Mouse (Mus musculus): ENCODE measurements at regions not wholly inside any gene's neighbourhood (a gene's known extent, or its start where the extent isn't known, plus 50 kb on each side); places are given as distances from the start of the nearest gene placed in this dataset.
A peak's percentile ranks its signal among the peaks of the same experiment; 100 is the strongest.
"Not testable (repeated sequence)": the region's sequence is repeated elsewhere in the genome, so short reads cannot be mapped to it uniquely, and the experiment has no call there.

- 29% methylated on average over 1 of the region's 1 CpGs for WGBS
- H3K4me2 ChIP-seq (ENCODE audit: low read depth, low read length) = no peak overlapping the region
- no peaks in the 10 kb centered on the region for H3K4me1 ChIP-seq (ENCODE audit: control insufficient read depth, insufficient read depth, low read length)
- H3K36me3 ChIP-seq (ENCODE audit: control insufficient read depth, insufficient read depth, low read length) = no peaks in the 10 kb centered on the region
- H3K4me3 ChIP-seq (ENCODE audit: low read depth, low read length) = no peak overlapping the region
- no peak overlapping the region for H3K9ac ChIP-seq (ENCODE audit: low read depth, low read length)
- H3K27me3 ChIP-seq (replicated peaks; ENCODE audit: control insufficient read depth, insufficient read depth, low read length) = no peaks in the 10 kb centered on the region
- no peaks in the 10 kb centered on the region for H3K9me3 ChIP-seq (ENCODE audit: control insufficient read depth, low read length)
- no peak for ATAC-seq (ENCODE audit: low read depth)
- no peak overlapping the region for H3K27ac ChIP-seq (replicated peaks; ENCODE audit: low read depth, low read length)
- DNase-seq (ENCODE audit: low spot score) = no peak
Observed at GRCm38 (mm10) chr8:51409123-51409522, 2102.4 kb upstream of the Aga start.

- DNase-seq (ENCODE audit: low spot score) = peak; percentile 19
- Histone ChIP-seq H3K9ac (ENCODE audit: low read depth, low read length) (no peak overlapping the region), H3K9me3 (ENCODE audit: control insufficient read depth, low read length) (no peaks in the 10 kb centered on the region), H3K27me3 (replicated peaks; ENCODE audit: control insufficient read depth, insufficient read depth, low read length) (no peaks in the 10 kb centered on the region), H3K4me3 (ENCODE audit: low read depth, low read length) (no peak overlapping the region), H3K4me2 (ENCODE audit: low read depth, low read length) (no peak overlapping the region), H3K36me3 (ENCODE audit: control insufficient read depth, insufficient read depth, low read length) (no peaks in the 10 kb centered on the region), H3K27ac (replicated peaks; ENCODE audit: low read depth, low read length) (no peak overlapping the region), H3K4me1 (ENCODE audit: control insufficient read depth, insufficient read depth, low read length) (no peaks in the 10 kb centered on the region)
- peak; percentile 53; the same call in 1 of the 2 replicates for ATAC-seq (ENCODE audit: low read depth)
- 64% methylated on average over 1 of the region's 1 CpGs for WGBS
Observed at GRCm38 (mm10) chr8:51428443-51428842, 2083.1 kb upstream of the Aga start.

GRCm38 (mm10) chr8:51428851-51429250 lies 2082.7 kb upstream of the Aga start:
- Histone ChIP-seq H3K36me3 (ENCODE audit: control insufficient read depth, insufficient read depth, low read length) (no peaks in the 10 kb centered on the region), H3K9me3 (ENCODE audit: control insufficient read depth, low read length) (no peaks in the 10 kb centered on the region), H3K27me3 (replicated peaks; ENCODE audit: control insufficient read depth, insufficient read depth, low read length) (no peaks in the 10 kb centered on the region), H3K4me2 (ENCODE audit: low read depth, low read length) (no peak overlapping the region), H3K4me3 (ENCODE audit: low read depth, low read length) (no peak overlapping the region), H3K9ac (ENCODE audit: low read depth, low read length) (no peak overlapping the region), H3K27ac (replicated peaks; ENCODE audit: low read depth, low read length) (no peak overlapping the region), H3K4me1 (ENCODE audit: control insufficient read depth, insufficient read depth, low read length) (no peaks in the 10 kb centered on the region)
- DNase-seq (ENCODE audit: low spot score) (no peak), ATAC-seq (ENCODE audit: low read depth) (no peak; the same call in 1 of the 2 replicates)
- WGBS = 72% methylated on average over 3 of the region's 3 CpGs

- Histone ChIP-seq H3K9me3 (ENCODE audit: control insufficient read depth, low read length) (no peaks in the 10 kb centered on the region), H3K4me3 (ENCODE audit: low read depth, low read length) (no peak overlapping the region), H3K9ac (ENCODE audit: low read depth, low read length) (no peak overlapping the region), H3K4me1 (ENCODE audit: control insufficient read depth, insufficient read depth, low read length) (no peaks in the 10 kb centered on the region), H3K4me2 (ENCODE audit: low read depth, low read length) (no peak overlapping the region), H3K36me3 (ENCODE audit: control insufficient read depth, insufficient read depth, low read length) (no peaks in the 10 kb centered on the region), H3K27me3 (replicated peaks; ENCODE audit: control insufficient read depth, insufficient read depth, low read length) (no peaks in the 10 kb centered on the region), H3K27ac (replicated peaks; ENCODE audit: low read depth, low read length) (no peak overlapping the region)
- ATAC-seq (ENCODE audit: low read depth) (no peak), DNase-seq (ENCODE audit: low spot score) (peak; percentile 70)
- 56% methylated on average over 5 of the region's 5 CpGs for WGBS
Observed at GRCm38 (mm10) chr8:51447636-51448035, 2063.9 kb upstream of the Aga start.

- Histone ChIP-seq H3K4me1 (ENCODE audit: control insufficient read depth, insufficient read depth, low read length) (no peaks in the 10 kb centered on the region), H3K36me3 (ENCODE audit: control insufficient read depth, insufficient read depth, low read length) (no peaks in the 10 kb centered on the region), H3K9ac (ENCODE audit: low read depth, low read length) (no peak overlapping the region), H3K27me3 (replicated peaks; ENCODE audit: control insufficient read depth, insufficient read depth, low read length) (no peaks in the 10 kb centered on the region), H3K9me3 (ENCODE audit: control insufficient read depth, low read length) (no peaks in the 10 kb centered on the region), H3K27ac (replicated peaks; ENCODE audit: low read depth, low read length) (no peak overlapping the region), H3K4me3 (ENCODE audit: low read depth, low read length) (no peak overlapping the region), H3K4me2 (ENCODE audit: low read depth, low read length) (no peak overlapping the region)
- no peak for ATAC-seq (ENCODE audit: low read depth)
- DNase-seq (ENCODE audit: low spot score) = no peak
- 86% methylated on average over 2 of the region's 2 CpGs for WGBS
Observed at GRCm38 (mm10) chr8:51448600-51448999, 2062.9 kb upstream of the Aga start.

- Histone ChIP-seq H3K4me3 (ENCODE audit: low read depth, low read length) (no peak overlapping the region), H3K4me2 (ENCODE audit: low read depth, low read length) (no peak overlapping the region), H3K27me3 (replicated peaks; ENCODE audit: control insufficient read depth, insufficient read depth, low read length) (no peaks in the 10 kb centered on the region), H3K36me3 (ENCODE audit: control insufficient read depth, insufficient read depth, low read length) (no peaks in the 10 kb centered on the region), H3K9ac (ENCODE audit: low read depth, low read length) (no peak overlapping the region), H3K4me1 (ENCODE audit: control insufficient read depth, insufficient read depth, low read length) (no peaks in the 10 kb centered on the region), H3K9me3 (ENCODE audit: control insufficient read depth, low read length) (no peaks in the 10 kb centered on the region), H3K27ac (replicated peaks; ENCODE audit: low read depth, low read length) (no peak overlapping the region)
- WGBS = 66% methylated on average over 3 of the region's 3 CpGs
- no peak for DNase-seq (ENCODE audit: low spot score)
- ATAC-seq (ENCODE audit: low read depth) = no peak
Observed at GRCm38 (mm10) chr8:51479406-51479805, 2032.1 kb upstream of the Aga start.

GRCm38 (mm10) chr8:51502567-51502966 lies 2009.0 kb upstream of the Aga start:
- Histone ChIP-seq H3K9me3 (ENCODE audit: control insufficient read depth, low read length) (no peaks in the 10 kb centered on the region), H3K4me1 (ENCODE audit: control insufficient read depth, insufficient read depth, low read length) (no peaks in the 10 kb centered on the region), H3K4me2 (ENCODE audit: low read depth, low read length) (no peak overlapping the region), H3K27me3 (replicated peaks; ENCODE audit: control insufficient read depth, insufficient read depth, low read length) (no peaks in the 10 kb centered on the region), H3K4me3 (ENCODE audit: low read depth, low read length) (no peak overlapping the region), H3K27ac (replicated peaks; ENCODE audit: low read depth, low read length) (no peak overlapping the region), H3K36me3 (ENCODE audit: control insufficient read depth, insufficient read depth, low read length) (no peaks in the 10 kb centered on the region), H3K9ac (ENCODE audit: low read depth, low read length) (no peak overlapping the region)
- no peak for DNase-seq (ENCODE audit: low spot score)
- ATAC-seq (ENCODE audit: low read depth) = no peak
- 74% methylated on average over 4 of the region's 4 CpGs for whole genome bisulfite sequencing

- no peaks in the 10 kb centered on the region for H3K4me1 ChIP-seq (ENCODE audit: control insufficient read depth, insufficient read depth, low read length)
- H3K9me3 ChIP-seq (ENCODE audit: control insufficient read depth, low read length) = no peaks in the 10 kb centered on the region
- H3K36me3 ChIP-seq (ENCODE audit: control insufficient read depth, insufficient read depth, low read length) = no peaks in the 10 kb centered on the region
- no peaks in the 10 kb centered on the region for H3K27me3 ChIP-seq (replicated peaks; ENCODE audit: control insufficient read depth, insufficient read depth, low read length)
- H3K4me3 ChIP-seq (ENCODE audit: low read depth, low read length) = no peak overlapping the region
- no peak overlapping the region for H3K27ac ChIP-seq (replicated peaks; ENCODE audit: low read depth, low read length)
- no peak overlapping the region for H3K9ac ChIP-seq (ENCODE audit: low read depth, low read length)
- WGBS = 39% methylated on average over 2 of the region's 2 CpGs
- H3K4me2 ChIP-seq (ENCODE audit: low read depth, low read length) = no peak overlapping the region
- peak; percentile 28 for DNase-seq (ENCODE audit: low spot score)
- no peak for ATAC-seq (ENCODE audit: low read depth)
Observed at GRCm38 (mm10) chr8:51523163-51523562, 1988.4 kb upstream of the Aga start.

- not testable (repeated sequence) for H3K4me2 ChIP-seq (ENCODE audit: low read depth, low read length); DNase-seq (ENCODE audit: low spot score); H3K9me3 ChIP-seq (ENCODE audit: control insufficient read depth, low read length); H3K36me3 ChIP-seq (ENCODE audit: control insufficient read depth, insufficient read depth, low read length); H3K27ac ChIP-seq (replicated peaks; ENCODE audit: low read depth, low read length); ATAC-seq (ENCODE audit: low read depth); H3K4me3 ChIP-seq (ENCODE audit: low read depth, low read length); H3K27me3 ChIP-seq (replicated peaks; ENCODE audit: control insufficient read depth, insufficient read depth, low read length); H3K4me1 ChIP-seq (ENCODE audit: control insufficient read depth, insufficient read depth, low read length); H3K9ac ChIP-seq (ENCODE audit: low read depth, low read length)
- WGBS = 70% methylated on average over 3 of the region's 3 CpGs
Observed at GRCm38 (mm10) chr8:51553118-51553517, 1958.4 kb upstream of the Aga start.
